Mouse (Mus musculus) lung, embryonic 14.5 days (tissue): ENCODE data around the gene Sntg2. TPM values are rescaled to one million over a fixed set of nuclear protein-coding genes. Genes with fewer than 3 reads are reported as not detected.

ENCODE experiments used
- ATAC-seq: fragments of 200-750 bp; cut with Nextera tagmentation; 2 replicates; pipeline ENCODE4 v1.8.0; 2017; ENCODE audit warnings: mild to moderate bottlenecking, moderate TSS enrichment, moderate library complexity; ENCODE audit not compliant: insufficient read depth
- DNase-seq: peaks from one replicate; pipeline ENCODE4 v3.0.0-alpha.2; 2015
- H3K27ac ChIP-seq: fragments of 300-500 bp; sonication (generic); 2 replicates; pipeline ENCODE4 v1.5.1; 2014; ENCODE audit warnings: low read depth, mild to moderate bottlenecking, moderate library complexity
- H3K27me3 ChIP-seq: fragments of 300-500 bp; sonication (generic); 2 replicates; pipeline ENCODE4 v1.6.1; 2014; ENCODE audit warnings: low read length, control low read depth; ENCODE audit not compliant: insufficient read depth
- H3K36me3 ChIP-seq: fragments of 300-500 bp; sonication (generic); 2 replicates; pipeline ENCODE4 v1.6.1; 2014; ENCODE audit warnings: control low read depth; ENCODE audit not compliant: insufficient read depth
- H3K4me1 ChIP-seq: fragments of 300-500 bp; sonication (generic); 2 replicates; pipeline ENCODE4 v1.6.1; 2014; ENCODE audit warnings: antibody characterized with exemption, control low read depth; ENCODE audit not compliant: insufficient read depth
- H3K4me2 ChIP-seq: fragments of 300-500 bp; sonication (generic); 2 replicates; pipeline ENCODE4 v1.6.1; 2014; ENCODE audit warnings: mild to moderate bottlenecking
- H3K4me3 ChIP-seq: fragments of 300-500 bp; sonication (generic); 2 replicates; pipeline ENCODE4 v1.5.1; 2014; ENCODE audit warnings: low read depth, low read length
- H3K9ac ChIP-seq: fragments of 300-500 bp; sonication (generic); 2 replicates; pipeline ENCODE4 v1.6.1; 2014
- H3K9me3 ChIP-seq: fragments of 300-500 bp; sonication (generic); 2 replicates; pipeline ENCODE4 v1.6.1; 2016; ENCODE audit warnings: low read depth, low read length, control low read depth
- CTCF ChIP-seq: IDR thresholded peaks from 2 replicates; pipeline ENCODE4 v1.5.1; 2016; ENCODE audit warnings: antibody characterized with exemption, low read depth
- WGBS: fragments of 180-500 bp; shearing (Covaris S2); extraction: QIAGEN DNeasy Blood & Tissue Kit; methylation state at CpG from one replicate; pipeline ENCODE4 v1.1.7; 2014; 5-methylcytosine and 5-hydroxymethylcytosine counted together
- polyA plus RNA-seq: library from polyadenylated mRNA; unstranded; fragments of >200 nt; fragmentation: Nextera tagmentation; extraction: Ambion mirVana; gene quantifications from 2 replicates; pipeline ENCODE4 v1.2.1, GENCODE M21; 2014

Gene Sntg2
- 11.6 and 17.9 TPM in 2 replicates for polyA plus RNA-seq

DNA sequence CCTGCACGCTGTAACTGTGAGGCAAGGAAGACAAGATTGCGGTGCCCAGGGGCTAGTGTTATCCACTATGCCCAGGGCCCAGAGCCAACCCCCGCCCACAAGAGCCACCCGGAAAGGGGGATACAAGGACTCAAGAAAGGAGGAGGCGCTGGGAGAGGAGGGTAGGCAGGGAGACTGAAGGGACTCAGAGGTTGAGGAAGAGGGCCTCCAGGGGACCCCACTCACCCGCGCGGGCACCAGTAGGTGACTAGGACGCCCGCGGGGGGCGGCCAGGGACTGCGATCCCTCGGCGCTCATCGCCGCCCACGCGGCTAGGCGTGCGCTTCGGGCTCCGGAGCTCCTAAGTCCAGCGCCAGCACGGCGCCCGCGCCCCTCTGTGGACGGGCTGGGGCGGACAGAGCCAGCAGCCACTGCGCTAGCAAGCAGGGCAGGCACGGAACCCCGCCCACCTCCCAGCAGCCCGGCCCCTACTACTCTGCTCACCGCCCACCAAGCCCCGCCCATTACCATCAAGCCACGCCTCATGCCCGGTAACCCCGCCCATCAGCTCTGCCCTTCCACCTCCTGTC is at the start of gene Sntg2:
Gene Sntg2 (minus strand): TSS at position 443 of the 569 bp plus-strand sequence.
- peak; percentile 99 for ATAC-seq

GRCm38 (mm10) chr12:30416547-30416946 is 43.4 kb upstream of the Sntg2 start:
- Histone ChIP-seq H3K27me3 (no peaks in the 10 kb centered on the region), H3K9ac (no peak overlapping the region), H3K4me3 (no peak overlapping the region), H3K27ac (peak overlapping the region; percentile 52), H3K36me3 (no peaks in the 10 kb centered on the region), H3K4me1 (no peaks in the 10 kb centered on the region), H3K4me2 (no peak overlapping the region), H3K9me3 (no peaks in the 10 kb centered on the region)
- 70% methylated on average over 8 of the region's 8 CpGs for WGBS
- ATAC-seq (peak; percentile 41; the same call in 1 of the 2 replicates), DNase-seq (peak; percentile 39)
- no peak for TF ChIP-seq CTCF

More for the DNA sequence above, at the start of gene Sntg2:
- no peaks in the 10 kb centered on the region for H3K36me3 ChIP-seq
- H3K4me2 ChIP-seq = peak within 1 kb of the TSS; percentile 95
- TF ChIP-seq CTCF = peak; percentile 31
- peaks cover 8% of the 10 kb centered on the region; the same call in 1 of the 2 replicates for H3K4me1 ChIP-seq
- peak; percentile 90 for DNase-seq
- no peaks in the 10 kb centered on the region for H3K9me3 ChIP-seq
- 1% methylated on average over 35 of the region's 39 CpGs for WGBS
- H3K9ac ChIP-seq = peak within 1 kb of the TSS; percentile 59
- peak within 1 kb of the TSS; percentile 55 for H3K4me3 ChIP-seq
- no peak within 1 kb of the TSS for H3K27ac ChIP-seq
- H3K27me3 ChIP-seq = 0 out of 2 replicates have a peak, but pooled peaks cover 3% of the 10 kb centered on the region

DNA sequence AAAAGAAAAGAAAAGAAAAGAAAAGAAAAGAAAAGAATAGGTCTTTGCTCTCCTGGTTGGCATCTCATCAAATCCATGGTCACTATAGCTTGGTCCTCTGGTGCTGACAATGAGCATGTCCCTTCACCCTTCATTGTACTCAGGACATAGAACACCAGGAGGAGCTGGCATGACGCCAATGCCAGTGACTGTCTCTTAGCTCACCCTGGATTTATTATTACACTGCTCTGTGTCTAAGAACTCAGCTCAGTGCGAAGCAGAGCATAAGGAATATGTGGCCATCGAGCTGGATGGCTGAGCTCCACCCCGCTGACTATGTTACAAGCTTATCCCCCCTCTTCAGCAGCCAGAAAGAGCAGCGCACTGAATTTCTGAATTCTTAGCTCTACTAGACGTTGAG is 42.8 kb upstream of the Sntg2 start:
- no peak overlapping the region for H3K4me2 ChIP-seq
- TF ChIP-seq CTCF = no peak
- no peaks in the 10 kb centered on the region for H3K9me3 ChIP-seq
- no peaks in the 10 kb centered on the region for H3K36me3 ChIP-seq
- ATAC-seq (peak; percentile 44; the same call in 1 of the 2 replicates), DNase-seq (peak; percentile 18)
- H3K4me1 ChIP-seq = no peaks in the 10 kb centered on the region; the same call in 1 of the 2 replicates
- H3K4me3 ChIP-seq = no peak overlapping the region
- H3K27ac ChIP-seq = peak overlapping the region; percentile 52; the same call in 1 of the 2 replicates
- no peaks in the 10 kb centered on the region for H3K27me3 ChIP-seq
- no peak overlapping the region for H3K9ac ChIP-seq
- 54% methylated on average over 6 of the region's 6 CpGs for WGBS

GRCm38 (mm10) chr12:30402651-30403050 is 29.5 kb upstream of the Sntg2 start:
- DNase-seq = no peak
- Histone ChIP-seq H3K36me3 (no peaks in the 10 kb centered on the region), H3K9me3 (no peaks in the 10 kb centered on the region), H3K27ac (no peak overlapping the region), H3K27me3 (no peaks in the 10 kb centered on the region), H3K4me2 (no peak overlapping the region), H3K9ac (no peak overlapping the region), H3K4me3 (no peak overlapping the region), H3K4me1 (no peaks in the 10 kb centered on the region)
- ATAC-seq = no peak
- TF ChIP-seq CTCF = no peak

DNA sequence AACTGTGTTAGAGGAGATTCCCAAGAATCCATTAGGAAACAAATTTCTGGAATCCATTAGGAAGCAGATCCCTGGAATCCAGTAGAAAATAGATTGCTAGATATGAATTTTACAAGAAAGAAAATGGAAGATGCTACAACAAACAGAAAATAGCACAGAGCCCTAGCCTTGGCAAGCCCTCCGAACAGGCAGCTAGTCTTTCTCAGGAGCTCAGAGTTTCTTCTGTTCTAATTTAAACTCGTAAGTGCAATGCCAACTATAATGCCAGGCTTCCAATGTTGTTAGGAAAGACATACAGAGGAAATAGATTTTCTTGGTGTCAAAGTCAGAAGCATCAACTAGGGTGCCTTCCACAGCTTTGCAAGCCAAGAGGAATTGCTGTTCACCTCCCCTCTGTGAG is 27.4 kb upstream of the Sntg2 start:
- WGBS = 85% methylated on average over 2 of the region's 2 CpGs

DNA sequence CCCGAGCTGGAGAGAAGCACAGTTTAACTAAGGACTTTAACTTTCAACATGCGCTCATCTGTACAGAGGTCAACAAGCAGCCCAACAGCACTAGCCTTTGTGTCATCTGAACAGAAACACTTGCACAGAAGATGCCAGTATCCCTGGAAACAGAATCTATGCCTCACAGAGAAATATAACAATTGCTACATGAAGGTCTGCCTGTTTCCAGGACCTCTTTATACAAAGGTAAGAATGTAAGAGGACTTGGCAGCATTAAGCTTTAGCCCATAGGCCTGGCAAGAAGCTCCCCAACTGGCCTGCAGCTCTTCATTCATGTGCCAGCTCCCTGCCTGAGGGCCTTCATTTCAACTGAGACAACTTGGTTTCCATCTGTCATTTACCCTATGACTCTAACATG is 26.9 kb upstream of the Sntg2 start:
- Histone ChIP-seq H3K27ac (no peak overlapping the region), H3K9ac (no peak overlapping the region), H3K27me3 (no peaks in the 10 kb centered on the region), H3K36me3 (no peaks in the 10 kb centered on the region), H3K4me3 (no peak overlapping the region), H3K4me2 (no peak overlapping the region), H3K9me3 (no peaks in the 10 kb centered on the region), H3K4me1 (no peaks in the 10 kb centered on the region)
- TF ChIP-seq CTCF = no peak
- no peak for DNase-seq
- WGBS = 73% methylated on average over 2 of the region's 2 CpGs
- ATAC-seq = no peak

More for the DNA sequence above, 27.4 kb upstream of the Sntg2 start:
- Histone ChIP-seq H3K9me3 (no peaks in the 10 kb centered on the region), H3K9ac (no peak overlapping the region), H3K27ac (no peak overlapping the region), H3K36me3 (no peaks in the 10 kb centered on the region), H3K4me3 (no peak overlapping the region), H3K4me1 (no peaks in the 10 kb centered on the region), H3K27me3 (no peaks in the 10 kb centered on the region), H3K4me2 (no peak overlapping the region)
- ATAC-seq (no peak), DNase-seq (no peak)
- TF ChIP-seq CTCF = no peak

GRCm38 (mm10) chr12:30372293-30372692 is 882 bp downstream of the Sntg2 start:
- 27% methylated on average over 5 of the region's 5 CpGs for WGBS
- TF ChIP-seq CTCF = no peak
- Histone ChIP-seq H3K27me3 (0 out of 2 replicates have a peak, but pooled peaks cover 3% of the 10 kb centered on the region), H3K4me1 (peaks cover 8% of the 10 kb centered on the region; the same call in 1 of the 2 replicates), H3K9me3 (no peaks in the 10 kb centered on the region), H3K36me3 (no peaks in the 10 kb centered on the region), H3K4me3 (peak overlapping the region; percentile 55), H3K27ac (no peak overlapping the region), H3K9ac (peak overlapping the region; percentile 59), H3K4me2 (peak overlapping the region; percentile 95)
- DNase-seq = peak; percentile 17
- ATAC-seq = no peak
